Mouse (Mus musculus) bone marrow macrophage, adult 2 months (primary cell): ENCODE data around the gene Cpeb4.

Experiments
- CTCF ChIP-seq: IDR thresholded peaks from 2 replicates; pipeline ENCODE4 v1.5.1; 2012; ENCODE audit warnings: low read depth, mild to moderate bottlenecking, low read length, moderate library complexity
- POLR2A ChIP-seq: IDR thresholded peaks from 2 replicates; pipeline ENCODE4 v1.6.1; 2012; ENCODE audit warnings: mild to moderate bottlenecking, low read depth, low read length, borderline replicate concordance

DNA sequence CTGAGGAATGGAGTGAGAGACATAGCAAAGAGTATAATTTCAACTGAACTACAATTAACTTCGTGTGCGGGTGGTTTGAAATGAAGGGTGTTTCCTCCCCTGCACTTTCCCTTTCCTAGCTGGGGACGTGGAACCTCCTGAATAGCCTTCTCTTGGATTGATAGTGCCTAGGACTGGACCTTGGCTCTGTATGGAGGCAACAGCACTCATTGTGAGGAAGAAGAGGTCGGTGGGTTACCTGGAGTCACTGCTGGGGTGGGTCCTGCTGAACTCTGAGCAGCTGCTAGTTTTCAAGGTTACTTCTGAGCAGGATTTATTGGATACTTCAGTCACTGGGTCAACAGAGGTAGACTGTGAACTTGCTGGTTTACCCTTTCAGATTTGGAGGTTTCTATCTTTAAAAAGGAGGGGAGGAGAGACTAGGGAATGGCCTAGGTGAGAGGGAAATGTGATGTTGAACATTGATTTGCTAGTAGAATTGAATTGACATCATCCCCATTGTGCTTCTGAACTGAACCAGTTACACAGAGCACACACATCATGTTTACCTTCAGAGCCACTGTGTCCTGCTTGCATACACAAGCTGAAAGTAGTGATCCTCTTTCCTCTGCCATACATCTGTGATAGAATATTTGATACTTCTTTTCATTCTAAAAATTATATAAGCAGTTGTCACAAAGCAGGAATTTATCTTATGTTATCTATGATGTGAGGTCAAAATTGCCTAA, 24.2 kb downstream of the Cpeb4 start:
- no peak for TF ChIP-seq CTCF
- no peak for TF ChIP-seq POLR2A
